Comparison of ENCODE assay signal across 7 mouse cellular contexts in genomic region chr4:24249243-24249970, GRCm38 (mm10).
DNase-seq lines count a peak whose midpoint lies in the region; ATAC-seq and TF ChIP-seq lines count a peak whose summit lies in the region.

No protein-coding gene starts in this region.

- H3K36me3 ChIP-seq in hindbrain, postnatal 0 days (ENCODE audit: insufficient read depth, low read length), result no peaks in the 10 kb centered on the region

- peak; percentile 74 for TF ChIP-seq CTCF in hindbrain, postnatal 0 days (IDR thresholded peaks at IDR 0.05; ENCODE audit: low read depth)

- no peaks in the 10 kb centered on the region for H3K27me3 ChIP-seq in hindbrain, postnatal 0 days (ENCODE audit: insufficient read depth, low read length)

- H3K4me2 ChIP-seq in hindbrain, postnatal 0 days (ENCODE audit: low read depth, low read length), result no peak overlapping the region

- H3K27ac ChIP-seq in hindbrain, postnatal 0 days, result no peak overlapping the region

- peak; percentile 8 for DNase-seq in layer of hippocampus, adult 11-12 months (ENCODE audit: low spot score)
- DNase-seq in layer of hippocampus, postnatal 36 days, result no peak
- DNase-seq in ES-CJ7 (ENCODE audit: low read depth, low spot score), result peak; percentile 67
- peak; percentile 65 for DNase-seq in R1 (ENCODE audit: low read depth, low spot score)
- peak; percentile 79 for DNase-seq in hindbrain, postnatal 0 days (ENCODE audit: low spot score)
- DNase-seq in gastrocnemius, adult 8-10 months (ENCODE audit: low spot score in 2 of 2), result no peak

- no peak overlapping the region for H3K9ac ChIP-seq in hindbrain, postnatal 0 days (replicated peaks; ENCODE audit: low read length)

- no peak for ATAC-seq in hindbrain, postnatal 0 days
- ATAC-seq in erythroblast, adult 5-6 weeks (replicated peaks; ENCODE audit: low FRiP score, poor library complexity, severe bottlenecking), result no peak

- H3K4me3 ChIP-seq in hindbrain, postnatal 0 days (ENCODE audit: low read length), result no peak overlapping the region

- H3K9me3 ChIP-seq in hindbrain, postnatal 0 days (ENCODE audit: low read length), result no peaks in the 10 kb centered on the region

- no peaks in the 10 kb centered on the region for H3K4me1 ChIP-seq in hindbrain, postnatal 0 days (ENCODE audit: insufficient read depth, low read length)

- 39% methylated on average over 6 of the region's 6 CpGs for WGBS in hindbrain, postnatal 0 days

Comparison
In these comparisons a context has a peak if more than half of its experiments do, and no peak if none do; other contexts are left out.
1. DNase-seq: peak in layer of hippocampus, adult 11-12 months (single experiment), ES-CJ7 (single experiment), R1 (single experiment) and hindbrain, postnatal 0 days (single experiment); none in layer of hippocampus, postnatal 36 days (0 of 2) and gastrocnemius, adult 8-10 months (0 of 2).